Mouse (Mus musculus) heart, postnatal 0 days (tissue): ENCODE measurements around the gene Rbm47.

Source experiments
- CTCF ChIP-seq: IDR thresholded peaks from 2 replicates; pipeline ENCODE4 v1.5.1; 2016; ENCODE audit warnings: antibody characterized with exemption, control low read depth, low read depth
- EP300 ChIP-seq: IDR thresholded peaks from 2 replicates; pipeline ENCODE4 v1.6.1; 2016; ENCODE audit warnings: antibody characterized with exemption, low read depth

- no peak for TF ChIP-seq CTCF
- TF ChIP-seq EP300 = no peak
Observed at GRCm38 (mm10) chr5:66135161-66135852, 37.6 kb downstream of the Rbm47 start.
